Mouse (Mus musculus): ENCODE data around the gene Ap2s1. TPM values are rescaled to one million over a fixed set of nuclear protein-coding genes. Genes with fewer than 3 reads are reported as not detected.
"Not testable (repeated sequence)": the region's sequence is repeated elsewhere in the genome, so short reads cannot be mapped to it uniquely, and the experiment has no call there.

Ap2s1 gene
- polyA plus RNA-seq, 1 experiment, result 561 TPM

DNA sequence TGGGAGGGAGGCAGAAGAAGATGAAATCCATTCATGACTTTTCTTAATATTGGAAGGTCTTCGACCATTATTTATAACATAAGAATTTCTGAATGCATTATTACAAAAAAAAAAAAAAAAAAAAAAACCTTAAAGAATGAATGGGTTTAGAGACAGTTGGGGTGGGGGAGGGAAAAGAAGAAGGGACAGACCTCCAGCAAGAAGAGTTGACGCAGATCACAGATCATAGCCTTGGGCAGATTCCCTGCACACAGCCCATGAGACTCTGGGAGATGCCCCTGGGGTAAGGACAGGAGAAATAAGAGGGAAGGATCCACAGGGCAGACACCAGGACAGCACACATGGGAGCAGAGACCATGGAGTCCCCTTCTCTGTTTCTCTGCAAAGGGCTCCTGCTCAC is 16.6 kb upstream of the Ap2s1 start, which contains the start of gene Ceacam9:
Gene Ceacam9, plus strand, starts transcription at position 301 of the 400 bp plus-strand sequence.
- Histone ChIP-seq H3K27ac (ENCODE audit: insufficient read depth, low read length) (no peak within 1 kb of the TSS), H3K4me1 (ENCODE audit: control insufficient read depth, insufficient read depth, low read length) (no peaks in the 10 kb centered on the region)
- TF ChIP-seq POLR2A (IDR thresholded peaks at IDR 0.05; ENCODE audit: extremely low read depth, insufficient read depth, low read length) (no peak), CTCF (IDR thresholded peaks at IDR 0.05; ENCODE audit: extremely low read depth, insufficient read depth, low read length) (no peak)

GRCm38 (mm10) chr7:16722490-16722889 is 15.7 kb upstream of the Ap2s1 start:
- H3K4me1 ChIP-seq (ENCODE audit: control insufficient read depth, insufficient read depth, low read length); H3K27ac ChIP-seq (ENCODE audit: insufficient read depth, low read length); H3K4me3 ChIP-seq (ENCODE audit: insufficient read depth, low read length): not testable (repeated sequence)

More for the DNA sequence above, 16.6 kb upstream of the Ap2s1 start, which contains the start of gene Ceacam9:
- H3K4me3 ChIP-seq (ENCODE audit: insufficient read depth, low read length), result no peak within 1 kb of the TSS

DNA sequence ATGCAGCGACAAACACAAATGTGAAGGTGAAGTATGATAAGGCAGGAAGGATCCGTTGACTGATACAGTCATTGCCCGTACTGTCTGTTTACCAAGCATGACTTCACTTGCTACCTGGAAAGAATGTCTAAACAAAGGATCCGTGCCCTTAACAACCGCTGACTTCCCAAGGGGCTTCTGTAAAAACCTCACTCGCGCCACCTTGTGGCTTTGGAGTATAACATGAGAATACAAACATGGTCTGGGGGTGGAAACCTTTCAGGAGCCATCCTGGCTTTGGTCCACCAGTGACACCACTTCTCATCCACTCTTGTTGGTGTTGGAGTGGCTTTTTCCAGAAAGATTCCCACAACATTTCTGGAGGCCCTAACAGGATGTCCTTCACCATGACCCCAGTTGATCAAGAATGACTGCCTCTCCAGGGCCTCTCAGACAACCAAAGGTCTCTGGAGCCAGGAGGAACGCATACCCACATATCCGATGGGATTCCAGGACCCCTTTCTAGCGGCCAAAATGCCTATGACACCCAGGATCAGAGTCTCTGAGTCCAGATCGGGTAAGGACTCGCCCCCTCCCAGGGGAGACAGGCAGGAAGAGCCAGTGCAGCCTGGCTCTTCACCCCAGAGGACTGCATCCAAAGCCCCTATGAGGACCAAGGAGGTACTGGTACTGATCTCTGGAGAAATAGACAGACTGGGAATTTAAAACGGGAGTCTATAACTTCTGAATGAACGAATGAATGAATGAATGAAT is 9.4 kb upstream of the Ap2s1 start:
- Histone ChIP-seq H3K4me3 (ENCODE audit: insufficient read depth, low read length) (peak overlapping the region; percentile 13), H3K27ac (ENCODE audit: insufficient read depth, low read length) (no peak overlapping the region)
- TF ChIP-seq CTCF (IDR thresholded peaks at IDR 0.05; ENCODE audit: extremely low read depth, insufficient read depth, low read length), result peak; percentile 69
- no peak for TF ChIP-seq POLR2A (IDR thresholded peaks at IDR 0.05; ENCODE audit: extremely low read depth, insufficient read depth, low read length)

DNA sequence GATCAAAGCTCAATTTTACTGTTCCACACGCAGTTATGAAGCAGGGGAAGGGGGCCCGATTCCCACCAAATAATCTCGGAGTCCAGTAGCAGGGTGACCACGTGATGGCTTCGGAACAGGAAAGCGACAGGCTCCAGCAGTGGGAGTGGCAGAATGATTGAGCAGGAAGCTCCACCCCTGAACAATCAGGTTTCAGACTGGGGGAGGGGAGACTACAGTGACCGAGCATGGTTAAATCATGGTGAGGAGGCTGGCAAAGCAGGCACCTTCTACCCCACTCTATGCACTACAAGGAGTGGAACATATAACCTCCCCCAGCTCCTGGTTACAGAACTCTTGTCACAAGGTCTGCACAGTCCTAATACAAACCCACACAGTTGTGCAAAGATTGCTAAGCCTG is 8.6 kb upstream of the Ap2s1 start:
- not testable (repeated sequence) for H3K27ac ChIP-seq (ENCODE audit: insufficient read depth, low read length); H3K4me3 ChIP-seq (ENCODE audit: insufficient read depth, low read length); H3K4me1 ChIP-seq (ENCODE audit: control insufficient read depth, insufficient read depth, low read length)

More for the DNA sequence above, 9.4 kb upstream of the Ap2s1 start:
- peaks cover 2% of the 10 kb centered on the region; the same call in 1 of the 2 replicates for H3K4me1 ChIP-seq (ENCODE audit: control insufficient read depth, insufficient read depth, low read length)

DNA sequence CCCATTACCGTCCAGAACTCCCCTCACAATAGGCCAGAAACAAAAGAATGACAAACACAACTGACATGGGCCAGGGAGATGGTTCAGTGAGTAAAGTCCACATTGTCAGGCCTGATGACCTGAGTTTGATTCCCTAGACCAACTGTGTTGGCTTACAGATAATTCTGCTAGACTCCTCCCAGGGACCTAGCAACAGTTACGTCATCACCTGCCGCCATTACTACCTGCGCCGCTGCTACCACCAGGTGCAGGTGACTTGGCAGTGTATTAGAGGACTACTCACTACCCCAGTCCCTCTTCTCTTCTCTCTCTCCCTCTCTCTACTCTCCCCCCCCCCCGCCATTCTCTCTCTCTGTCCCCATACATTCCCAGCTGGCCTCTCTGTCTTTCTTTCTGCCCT is 7.4 kb upstream of the Ap2s1 start:
- no peak overlapping the region for H3K4me3 ChIP-seq (ENCODE audit: insufficient read depth, low read length)
- TF ChIP-seq CTCF (IDR thresholded peaks at IDR 0.05; ENCODE audit: extremely low read depth, insufficient read depth, low read length) (no peak), POLR2A (IDR thresholded peaks at IDR 0.05; ENCODE audit: extremely low read depth, insufficient read depth, low read length) (no peak)
- no peak overlapping the region for H3K27ac ChIP-seq (ENCODE audit: insufficient read depth, low read length)
- H3K4me1 ChIP-seq (ENCODE audit: control insufficient read depth, insufficient read depth, low read length), result peaks cover 2% of the 10 kb centered on the region; the same call in 1 of the 2 replicates

DNA sequence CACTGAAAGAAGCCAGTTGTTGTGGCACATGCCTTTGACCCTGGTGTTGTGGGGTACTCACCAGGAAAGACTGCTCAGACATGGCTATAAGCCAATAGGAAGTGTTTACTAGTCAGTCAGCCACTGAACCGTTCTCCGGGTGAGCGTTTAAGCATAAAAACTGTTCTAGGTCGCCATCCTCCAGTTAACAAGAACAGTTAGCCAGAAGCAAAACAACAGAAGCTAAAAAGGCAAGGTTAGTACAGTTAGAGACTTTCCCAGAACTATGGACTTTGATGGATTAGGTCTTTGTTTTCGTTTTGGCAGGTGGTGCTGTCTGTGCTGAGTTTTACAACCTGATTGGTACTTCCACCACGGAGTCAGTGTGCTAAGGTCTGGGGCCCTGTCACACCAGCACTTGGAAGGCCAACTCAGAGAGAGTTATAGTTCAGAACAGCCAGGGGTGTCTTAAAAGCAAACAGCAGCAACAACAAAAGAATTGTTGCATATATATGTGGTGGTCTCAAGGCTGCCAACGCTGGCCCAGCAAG is 6.3 kb upstream of the Ap2s1 start:
- H3K4me1 ChIP-seq (ENCODE audit: control insufficient read depth, insufficient read depth, low read length), result peaks cover 2% of the 10 kb centered on the region; the same call in 1 of the 2 replicates
- no peak overlapping the region for H3K27ac ChIP-seq (ENCODE audit: insufficient read depth, low read length)
- no peak overlapping the region for H3K4me3 ChIP-seq (ENCODE audit: insufficient read depth, low read length)
- TF ChIP-seq POLR2A (IDR thresholded peaks at IDR 0.05; ENCODE audit: extremely low read depth, insufficient read depth, low read length) (no peak), CTCF (IDR thresholded peaks at IDR 0.05; ENCODE audit: extremely low read depth, insufficient read depth, low read length) (no peak)

GRCm38 (mm10) chr7:16737606-16738072 is 571 bp upstream of the Ap2s1 start:
- peak overlapping the region; percentile 65 for H3K4me3 ChIP-seq (ENCODE audit: insufficient read depth, low read length)
- no peak for TF ChIP-seq POLR2A (IDR thresholded peaks at IDR 0.05; ENCODE audit: extremely low read depth, insufficient read depth, low read length)
- TF ChIP-seq CTCF (IDR thresholded peaks at IDR 0.05; ENCODE audit: extremely low read depth, insufficient read depth, low read length), result no peak
- H3K4me1 ChIP-seq (ENCODE audit: control insufficient read depth, insufficient read depth, low read length), result peaks cover 4% of the 10 kb centered on the region
- H3K27ac ChIP-seq (ENCODE audit: insufficient read depth, low read length), result no peak overlapping the region; the same call in 1 of the 2 replicates

DNA sequence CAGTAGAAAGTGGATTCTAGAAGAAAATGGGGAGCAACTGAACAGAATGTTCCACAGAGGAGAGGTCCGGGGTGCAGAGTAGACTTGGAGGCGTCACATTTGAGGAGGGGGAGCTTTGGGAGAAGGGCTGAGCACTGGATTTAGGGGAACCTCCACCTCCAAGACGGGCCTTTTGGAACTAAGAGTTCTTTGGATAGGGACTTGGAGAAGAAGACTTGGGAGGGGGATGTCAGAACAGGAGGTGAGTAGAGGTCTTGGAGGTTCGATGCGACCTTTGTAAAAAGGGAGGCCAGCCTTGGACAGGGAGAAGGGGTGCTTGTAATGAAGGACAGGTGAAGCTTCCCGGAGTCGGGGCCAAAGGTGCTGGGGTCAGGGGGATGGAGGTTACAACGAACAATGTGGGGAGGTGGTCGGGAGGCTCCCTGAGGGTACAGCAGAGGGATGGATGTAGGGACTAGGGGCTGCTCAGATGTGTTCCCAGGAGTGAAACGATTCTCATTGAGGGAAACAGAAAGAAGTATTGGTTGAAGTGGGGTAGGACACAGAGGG is 920 bp downstream of the Ap2s1 start:
- Histone ChIP-seq H3K27ac (ENCODE audit: insufficient read depth, low read length) (no peak overlapping the region), H3K4me3 (ENCODE audit: insufficient read depth, low read length) (peak overlapping the region; percentile 65), H3K4me1 (ENCODE audit: control insufficient read depth, insufficient read depth, low read length) (peaks cover 4% of the 10 kb centered on the region)
- no peak for TF ChIP-seq CTCF (IDR thresholded peaks at IDR 0.05; ENCODE audit: extremely low read depth, insufficient read depth, low read length)
- TF ChIP-seq POLR2A (IDR thresholded peaks at IDR 0.05; ENCODE audit: extremely low read depth, insufficient read depth, low read length), result no peak

DNA sequence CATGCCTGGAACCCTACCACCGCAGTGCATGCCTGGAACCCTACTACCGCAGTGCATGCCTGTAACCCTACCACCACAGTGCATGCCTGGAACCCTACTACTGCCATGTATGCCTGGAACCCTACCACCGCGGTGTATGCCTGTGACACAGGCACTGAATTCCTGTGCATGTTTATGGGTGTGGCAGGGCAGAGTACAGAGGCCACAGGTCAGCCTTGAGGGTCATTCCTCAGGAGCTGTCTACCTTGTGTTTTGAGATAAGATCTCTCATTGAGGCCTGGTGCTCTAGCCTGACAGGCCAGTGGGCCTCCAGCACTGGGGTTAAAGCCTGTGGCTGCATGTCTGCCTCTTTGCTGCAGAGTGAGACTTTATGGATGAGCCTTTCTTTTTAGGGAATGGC is 7.2 kb downstream of the Ap2s1 start:
- peak overlapping the region; percentile 21; the same call in 1 of the 2 replicates for H3K27ac ChIP-seq (ENCODE audit: insufficient read depth, low read length)
- H3K4me3 ChIP-seq (ENCODE audit: insufficient read depth, low read length), result no peak overlapping the region
- no peak for TF ChIP-seq POLR2A (IDR thresholded peaks at IDR 0.05; ENCODE audit: extremely low read depth, insufficient read depth, low read length)
- no peak for TF ChIP-seq CTCF (IDR thresholded peaks at IDR 0.05; ENCODE audit: extremely low read depth, insufficient read depth, low read length)
- H3K4me1 ChIP-seq (ENCODE audit: control insufficient read depth, insufficient read depth, low read length), result no peaks in the 10 kb centered on the region

- no peaks in the 10 kb centered on the region for H3K4me1 ChIP-seq (ENCODE audit: control insufficient read depth, insufficient read depth, low read length)
- TF ChIP-seq CTCF (IDR thresholded peaks at IDR 0.05; ENCODE audit: extremely low read depth, insufficient read depth, low read length), result peak; percentile 64
- TF ChIP-seq POLR2A (IDR thresholded peaks at IDR 0.05; ENCODE audit: extremely low read depth, insufficient read depth, low read length), result no peak
- H3K4me3 ChIP-seq (ENCODE audit: insufficient read depth, low read length), result no peak overlapping the region
- no peak overlapping the region for H3K27ac ChIP-seq (ENCODE audit: insufficient read depth, low read length)
Measured at GRCm38 (mm10) chr7:16746093-16746492, 7.9 kb downstream of the Ap2s1 start.

Measured in cortical plate, adult 2 months (tissue).